Mouse (Mus musculus): ENCODE measurements around the gene Zfp639. TPM values are rescaled to one million over a fixed set of nuclear protein-coding genes. Genes with fewer than 3 reads are reported as not detected.

Zfp639 gene
- polyA plus RNA-seq, 1 experiment from 2014 or later: 40.9 TPM

DNA sequence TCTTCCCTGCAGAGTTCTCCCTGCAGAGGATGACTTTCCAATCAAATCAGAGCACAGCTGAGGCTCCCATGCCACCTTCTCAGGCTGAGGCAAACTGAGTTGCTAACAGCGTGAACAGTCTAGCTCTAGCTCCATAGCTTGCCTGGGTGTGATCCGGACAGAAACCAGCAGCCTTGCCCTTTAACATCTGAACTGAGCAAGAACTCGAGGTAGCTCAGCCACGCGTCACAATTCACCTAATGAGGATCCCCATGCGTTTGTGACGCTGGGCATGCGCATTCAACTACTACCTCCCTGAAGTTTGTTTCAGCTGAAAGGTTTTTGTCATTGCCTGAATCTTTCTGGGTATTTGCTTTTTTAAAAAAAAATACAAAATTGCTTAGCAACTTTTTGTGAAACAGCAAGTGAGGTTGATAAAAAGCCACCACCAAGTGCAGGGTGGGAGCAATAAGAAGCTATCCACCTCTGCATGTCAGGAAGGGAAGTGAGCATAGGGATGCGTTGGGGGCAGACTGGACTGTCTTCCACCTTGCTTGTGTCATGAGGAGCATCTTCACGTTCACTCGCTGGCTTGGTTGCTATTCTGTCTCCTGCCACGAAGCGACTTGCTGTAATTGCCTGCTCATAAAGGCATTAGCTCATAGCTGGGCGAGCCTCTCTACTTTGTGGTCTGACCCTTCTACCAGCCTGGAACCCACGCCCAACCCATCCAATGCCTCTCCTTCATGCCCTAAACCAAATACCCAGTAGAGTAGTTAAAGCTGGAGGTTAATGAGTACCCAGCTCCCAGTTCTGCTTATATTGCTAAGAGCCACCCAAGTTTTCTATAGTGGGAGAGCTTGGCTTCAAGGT is 19.8 kb upstream of the Zfp639 start:
- Histone ChIP-seq H3K4me2 (replicated peaks) (no peak overlapping the region), H3K9ac (no peak overlapping the region), H3K27ac (no peak overlapping the region), H3K36me3 (no peaks in the 10 kb centered on the region), H3K4me3 (no peak overlapping the region), H3K9me3 (replicated peaks) (no peaks in the 10 kb centered on the region), H3K27me3 (no peaks in the 10 kb centered on the region), H3K4me1 (no peaks in the 10 kb centered on the region; the same call in 1 of the 2 replicates)
- 86% methylated on average over 15 of the region's 15 CpGs for WGBS
- no peak for ATAC-seq (ENCODE audit: low FRiP score)

DNA sequence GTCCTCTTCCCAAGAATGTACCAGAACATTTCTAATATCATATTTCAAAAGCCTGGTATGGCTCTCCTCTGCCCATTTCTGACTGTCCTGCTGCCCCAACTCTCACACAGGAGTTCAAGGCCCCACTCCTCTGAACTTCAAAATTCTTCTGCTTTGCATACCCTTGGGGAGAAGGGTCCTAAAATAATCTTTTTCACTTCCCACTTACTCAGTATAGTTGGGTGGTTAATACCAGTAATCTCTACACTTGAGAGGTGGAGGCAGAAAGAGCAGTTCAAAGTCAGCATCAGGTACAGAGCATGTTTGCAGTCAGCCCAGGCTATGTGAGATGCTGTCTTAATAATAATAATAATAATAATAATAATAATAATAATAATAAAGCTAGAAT is 19.1 kb upstream of the Zfp639 start:
- Histone ChIP-seq H3K36me3 (no peaks in the 10 kb centered on the region), H3K27me3 (no peaks in the 10 kb centered on the region), H3K9me3 (replicated peaks) (no peaks in the 10 kb centered on the region), H3K4me2 (replicated peaks) (no peak overlapping the region), H3K4me3 (no peak overlapping the region), H3K9ac (no peak overlapping the region), H3K4me1 (peaks cover 3% of the 10 kb centered on the region), H3K27ac (no peak overlapping the region)
- no peak for ATAC-seq (ENCODE audit: low FRiP score)

DNA sequence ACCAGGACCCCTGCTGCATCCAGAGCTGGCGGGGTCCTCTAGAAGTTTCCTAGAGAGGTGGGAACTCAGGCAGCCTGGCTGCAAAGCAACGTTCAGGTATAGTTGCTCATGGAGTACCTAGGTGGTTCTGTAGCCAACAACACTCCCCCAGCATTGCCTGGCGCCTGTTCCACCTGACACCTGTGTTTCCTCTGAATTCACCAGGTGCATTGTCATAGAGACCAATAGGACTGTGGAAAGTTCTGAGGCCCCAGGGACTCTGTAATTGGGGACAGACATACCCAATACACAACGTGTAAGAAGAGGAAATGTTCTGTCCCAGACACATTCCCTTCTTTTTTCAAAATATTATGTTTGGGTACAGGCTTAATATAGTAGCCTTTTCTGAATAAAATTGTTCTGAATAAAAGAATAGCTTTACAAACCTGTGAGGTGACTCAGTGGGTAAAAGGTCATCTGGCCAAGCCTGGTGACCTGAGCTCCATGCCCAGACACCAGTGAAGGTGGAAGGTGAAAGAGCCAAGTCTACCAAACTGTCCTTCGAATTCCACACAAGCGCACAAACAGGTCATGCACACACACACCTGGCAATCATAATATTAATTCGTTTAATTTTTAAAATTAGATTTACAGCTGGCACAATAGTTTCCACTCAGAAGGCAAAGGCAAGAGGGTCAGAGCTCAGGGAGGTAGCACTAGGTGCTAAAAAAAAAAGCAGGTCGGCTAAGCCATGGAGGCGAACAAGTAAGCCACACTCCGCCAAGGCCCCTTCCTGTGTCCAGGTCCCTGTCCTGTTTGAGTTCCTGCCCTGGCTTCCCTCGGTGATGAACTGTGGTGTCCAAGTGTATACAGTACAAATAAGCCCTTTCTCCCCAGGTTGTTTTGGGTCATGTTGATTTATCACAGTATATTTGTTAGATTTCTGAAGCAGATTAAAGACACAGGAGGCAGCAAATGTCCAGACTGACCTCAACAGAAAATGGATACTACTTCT is 17.7 kb upstream of the Zfp639 start, which contains the start of gene Kcnmb3:
Gene Kcnmb3 (minus strand): TSS at position 135 of the 994 bp plus-strand sequence.
- H3K27me3 ChIP-seq: no peaks in the 10 kb centered on the region
- H3K4me1 ChIP-seq: peaks cover 11% of the 10 kb centered on the region
- no peaks in the 10 kb centered on the region for H3K9me3 ChIP-seq (replicated peaks)
- no peak within 1 kb of the TSS for H3K4me2 ChIP-seq (replicated peaks)
- H3K9ac ChIP-seq: no peak within 1 kb of the TSS
- no peaks in the 10 kb centered on the region for H3K36me3 ChIP-seq
- no peak within 1 kb of the TSS for H3K4me3 ChIP-seq
- H3K27ac ChIP-seq: no peak within 1 kb of the TSS
- no peak for ATAC-seq (ENCODE audit: low FRiP score)
- 82% methylated on average over 11 of the region's 11 CpGs for WGBS

DNA sequence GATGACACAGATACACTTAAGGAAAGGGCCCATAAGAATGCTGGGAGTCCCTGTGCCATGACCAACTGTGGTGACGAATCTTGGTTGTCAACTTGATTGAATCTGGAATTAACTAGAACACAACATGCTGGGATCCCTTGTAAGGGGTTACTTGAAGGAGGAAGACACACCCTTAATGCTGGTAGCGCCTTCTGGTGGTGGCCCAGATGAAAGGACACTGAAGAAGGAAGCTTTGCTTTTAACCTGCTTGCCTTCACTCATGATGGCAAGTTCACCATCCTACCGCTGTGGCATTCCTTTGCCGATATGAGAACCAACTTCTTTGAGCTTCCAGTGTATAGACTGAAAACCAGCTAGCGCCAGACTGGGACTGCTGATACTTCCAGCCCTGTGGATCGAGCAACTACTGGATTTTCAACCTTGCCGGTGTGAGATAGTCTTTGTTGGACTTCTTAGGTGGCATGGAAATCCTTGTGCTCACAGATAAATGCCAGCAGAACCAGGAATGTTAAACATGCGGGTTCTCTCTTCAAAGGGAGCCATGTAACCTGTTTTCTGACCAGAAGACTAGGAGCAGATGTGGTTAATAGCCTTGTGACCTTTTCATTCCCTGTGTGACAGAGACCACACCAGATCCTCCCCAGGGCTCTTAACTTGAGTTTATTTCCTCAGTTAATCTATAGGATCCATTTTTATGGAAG is 15.5 kb upstream of the Zfp639 start:
- no peak overlapping the region for H3K27ac ChIP-seq
- peaks cover 11% of the 10 kb centered on the region for H3K4me1 ChIP-seq
- no peak overlapping the region for H3K9ac ChIP-seq
- no peaks in the 10 kb centered on the region for H3K9me3 ChIP-seq (replicated peaks)
- H3K36me3 ChIP-seq: no peaks in the 10 kb centered on the region
- H3K27me3 ChIP-seq: no peaks in the 10 kb centered on the region
- 89% methylated on average over 8 of the region's 8 CpGs for WGBS
- no peak for ATAC-seq (ENCODE audit: low FRiP score)
- no peak overlapping the region for H3K4me2 ChIP-seq (replicated peaks)
- H3K4me3 ChIP-seq: no peak overlapping the region

DNA sequence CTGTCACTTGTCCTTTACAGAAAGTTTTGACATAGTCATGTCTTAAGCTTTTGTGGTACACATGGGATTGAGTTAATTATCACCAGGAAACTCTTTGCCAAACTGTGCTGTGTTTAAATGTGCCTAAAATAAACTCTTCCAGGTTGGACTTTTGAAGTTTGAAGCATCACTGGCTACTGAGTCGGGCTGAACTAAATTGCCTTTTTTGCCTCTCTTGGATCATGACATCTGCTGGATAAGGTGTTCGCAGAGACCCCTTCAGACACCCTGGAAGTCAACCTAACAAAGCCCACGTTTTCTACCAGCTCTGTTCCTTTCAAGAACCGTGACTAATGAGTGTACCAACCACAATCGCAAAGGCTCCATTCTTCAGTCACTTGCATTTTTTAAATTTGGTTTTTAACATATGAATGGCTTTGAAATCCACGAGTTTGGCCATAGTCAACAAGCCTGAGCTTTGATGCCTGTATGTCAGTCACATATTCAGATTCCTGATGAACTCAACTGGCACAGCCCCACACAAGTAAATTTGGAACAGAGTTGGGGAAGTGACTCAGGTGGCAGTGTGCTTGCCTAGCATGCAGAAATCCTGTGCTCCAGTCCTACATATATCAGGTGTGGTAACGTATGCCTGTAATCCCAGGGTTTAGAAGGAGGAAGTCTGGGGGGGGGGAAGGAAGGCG is 14.8 kb upstream of the Zfp639 start:
- H3K4me3 ChIP-seq: no peak overlapping the region
- WGBS: 36% methylated on average over 8 of the region's 8 CpGs
- no peaks in the 10 kb centered on the region for H3K9me3 ChIP-seq (replicated peaks)
- ATAC-seq (ENCODE audit: low FRiP score): no peak
- no peak overlapping the region for H3K9ac ChIP-seq
- H3K4me1 ChIP-seq: peaks cover 11% of the 10 kb centered on the region
- H3K27ac ChIP-seq: no peak overlapping the region
- H3K4me2 ChIP-seq (replicated peaks): no peak overlapping the region
- no peaks in the 10 kb centered on the region for H3K36me3 ChIP-seq
- no peaks in the 10 kb centered on the region for H3K27me3 ChIP-seq

DNA sequence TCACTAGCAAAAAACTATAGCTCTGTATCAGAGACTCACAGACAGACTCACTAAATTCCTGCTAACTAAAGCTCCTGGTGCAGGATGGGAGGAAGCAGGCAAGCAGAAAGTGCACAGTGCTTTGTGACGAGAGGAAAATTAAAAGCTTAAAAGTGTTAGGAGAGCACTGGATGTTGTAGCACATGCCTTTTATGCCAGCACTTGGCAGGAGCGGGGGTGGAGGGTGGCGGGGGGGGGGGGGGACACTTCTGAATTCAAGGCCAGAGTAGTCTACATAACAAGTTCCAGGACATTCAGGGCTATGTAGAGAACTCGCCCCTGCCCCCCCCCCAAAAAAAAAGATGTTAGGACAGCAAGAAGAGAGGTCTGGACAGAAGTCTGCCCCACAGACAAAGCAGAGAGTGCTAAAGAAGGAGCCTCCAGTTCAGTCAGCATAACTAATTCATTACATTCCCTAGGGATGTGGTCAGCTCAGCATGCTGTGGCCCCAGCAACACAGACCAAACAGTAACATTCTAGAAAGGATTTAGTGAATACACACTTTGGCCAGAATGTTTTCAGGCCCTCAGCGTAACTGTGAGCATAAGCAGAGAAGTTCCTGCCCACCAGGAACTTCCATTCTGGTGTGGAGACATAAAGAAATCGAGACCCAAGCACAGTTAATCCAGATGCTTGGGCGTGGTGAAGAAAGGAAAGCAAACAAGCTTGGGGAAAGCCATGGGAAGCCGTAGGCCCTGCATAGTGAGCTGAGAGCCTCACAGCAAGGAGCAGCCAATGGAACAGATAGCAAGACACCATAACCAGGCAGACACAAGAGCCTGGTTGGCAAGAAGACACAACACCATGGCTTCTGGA is 14.0 kb upstream of the Zfp639 start:
- 39% methylated on average over 8 of the region's 8 CpGs for WGBS

DNA sequence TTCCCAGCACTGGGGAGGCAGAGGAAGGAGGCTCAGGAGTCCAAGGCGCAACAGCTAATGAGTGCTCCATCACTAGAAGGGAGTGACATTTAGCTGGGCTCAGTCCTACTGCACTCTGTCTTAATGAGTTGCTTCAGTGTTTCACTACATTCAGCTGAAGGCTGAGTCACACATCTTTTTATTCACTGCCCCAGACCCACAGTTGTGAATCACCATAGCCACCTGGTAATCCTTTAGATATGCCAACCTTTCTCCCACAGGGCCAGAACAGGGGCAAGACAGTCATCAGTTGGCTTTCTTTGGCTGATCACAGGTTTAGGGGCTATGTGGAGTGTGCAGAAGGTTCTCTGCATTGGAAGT is 13.4 kb upstream of the Zfp639 start:
- H3K27me3 ChIP-seq: no peaks in the 10 kb centered on the region
- H3K4me2 ChIP-seq (replicated peaks): no peak overlapping the region
- H3K27ac ChIP-seq: no peak overlapping the region
- H3K9ac ChIP-seq: no peak overlapping the region
- no peaks in the 10 kb centered on the region for H3K36me3 ChIP-seq
- ATAC-seq (ENCODE audit: low FRiP score): no peak
- peaks cover 11% of the 10 kb centered on the region for H3K4me1 ChIP-seq
- H3K9me3 ChIP-seq (replicated peaks): no peaks in the 10 kb centered on the region
- no peak overlapping the region for H3K4me3 ChIP-seq
- 86% methylated on average over 1 of the region's 1 CpGs for WGBS

More for the DNA sequence above, 14.0 kb upstream of the Zfp639 start:
- H3K36me3 ChIP-seq: no peaks in the 10 kb centered on the region
- peaks cover 11% of the 10 kb centered on the region for H3K4me1 ChIP-seq
- H3K27me3 ChIP-seq: no peaks in the 10 kb centered on the region
- 0 out of 2 replicates have a peak overlapping the region, but pooled peaks have one; percentile 7 for H3K27ac ChIP-seq
- no peak overlapping the region for H3K4me3 ChIP-seq
- ATAC-seq (ENCODE audit: low FRiP score): no peak
- H3K9ac ChIP-seq: no peak overlapping the region
- no peaks in the 10 kb centered on the region for H3K9me3 ChIP-seq (replicated peaks)
- H3K4me2 ChIP-seq (replicated peaks): no peak overlapping the region

DNA sequence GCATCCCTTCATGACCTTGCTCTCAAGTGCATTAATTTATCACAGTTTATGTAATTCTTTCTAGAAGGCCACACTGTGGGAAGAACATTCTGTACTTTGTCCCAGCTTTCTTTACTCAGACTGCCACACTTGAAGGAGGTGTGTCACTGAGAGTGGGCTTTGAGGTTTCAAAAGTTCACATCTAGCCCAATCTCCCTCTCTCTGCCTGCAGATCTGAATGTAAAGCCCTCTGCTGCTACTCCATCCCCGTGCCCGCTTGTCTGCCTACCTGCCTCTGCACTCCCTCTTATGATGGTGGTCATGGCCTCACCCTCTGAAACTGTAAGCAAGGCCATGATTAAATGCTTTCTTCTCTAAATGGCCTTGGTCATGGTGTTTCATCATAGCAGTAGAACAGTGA is 9.7 kb upstream of the Zfp639 start:
- no peaks in the 10 kb centered on the region for H3K36me3 ChIP-seq
- H3K4me3 ChIP-seq: no peak overlapping the region
- H3K4me2 ChIP-seq (replicated peaks): no peak overlapping the region
- H3K4me1 ChIP-seq: peaks cover 11% of the 10 kb centered on the region
- H3K9me3 ChIP-seq (replicated peaks): no peaks in the 10 kb centered on the region
- H3K27ac ChIP-seq: no peak overlapping the region
- no peak overlapping the region for H3K9ac ChIP-seq
- H3K27me3 ChIP-seq: no peaks in the 10 kb centered on the region
- WGBS: 89% methylated on average over 2 of the region's 2 CpGs
- no peak for ATAC-seq (ENCODE audit: low FRiP score)

DNA sequence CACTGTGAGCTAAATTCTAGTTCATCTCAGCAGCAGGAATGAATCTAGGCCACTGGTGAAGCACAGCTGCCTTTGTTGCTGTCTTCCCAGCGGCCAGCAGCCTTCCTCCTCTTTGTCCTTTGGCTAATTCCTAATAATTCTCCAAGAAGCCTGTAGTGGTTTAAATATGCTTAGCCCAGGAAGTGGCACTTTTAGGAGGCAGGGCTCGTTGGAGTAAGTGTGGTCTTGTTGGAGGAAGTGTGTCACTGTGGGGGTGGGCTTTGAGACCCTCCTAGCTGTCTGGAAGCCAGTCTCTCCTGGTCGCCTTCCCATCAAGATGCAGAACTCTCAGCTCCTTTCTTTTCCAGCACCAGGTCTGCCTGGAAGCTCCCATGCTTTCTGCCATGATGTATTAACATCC is 4.2 kb upstream of the Zfp639 start:
- Histone ChIP-seq H3K9ac (no peak overlapping the region), H3K27ac (no peak overlapping the region), H3K36me3 (no peaks in the 10 kb centered on the region), H3K4me3 (no peak overlapping the region), H3K9me3 (replicated peaks) (no peaks in the 10 kb centered on the region), H3K4me1 (peaks cover 12% of the 10 kb centered on the region), H3K4me2 (replicated peaks) (no peak overlapping the region), H3K27me3 (no peaks in the 10 kb centered on the region)
- ATAC-seq (ENCODE audit: low FRiP score): no peak
- 79% methylated on average over 3 of the region's 3 CpGs for WGBS

DNA sequence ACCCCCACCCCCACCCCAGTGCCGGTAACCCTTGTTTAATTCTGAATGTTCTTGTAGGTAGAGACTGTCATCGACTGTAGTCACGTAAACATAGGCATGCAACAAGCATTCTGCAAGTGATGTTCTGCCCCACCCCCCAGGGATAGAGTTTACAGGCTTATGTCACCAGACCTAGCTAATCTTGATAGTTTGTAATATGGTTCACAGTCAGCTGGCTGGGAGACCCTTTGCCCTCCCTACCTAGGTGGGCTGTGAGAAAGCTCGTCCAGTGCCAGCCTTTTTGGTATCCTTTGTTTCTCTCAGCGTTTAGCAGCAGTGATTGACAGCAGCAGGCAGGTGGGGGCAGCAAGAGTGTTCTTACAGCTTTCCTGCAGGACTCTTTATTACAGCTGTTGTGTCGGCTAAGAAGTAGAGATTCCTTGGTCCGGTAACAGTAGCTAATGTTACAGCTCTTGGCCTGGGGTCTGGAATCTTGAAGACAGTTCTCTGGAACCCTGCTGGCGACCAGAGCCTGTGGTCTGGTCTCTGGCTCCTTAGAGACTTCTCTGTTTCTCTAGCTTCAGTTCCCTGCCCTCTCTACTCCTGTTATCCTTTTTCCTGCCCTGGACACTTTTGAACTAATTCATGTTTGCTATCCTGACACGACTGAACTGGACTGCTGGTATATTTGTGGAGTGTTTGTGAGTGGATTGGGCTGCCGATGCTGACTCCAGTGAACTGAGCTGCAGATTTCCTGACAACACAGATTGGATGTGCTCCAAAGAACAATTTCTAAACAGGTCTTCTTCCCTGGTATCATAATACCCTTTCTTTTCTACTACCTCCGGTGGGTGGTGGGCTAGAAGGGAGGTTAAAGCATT is 3.5 kb upstream of the Zfp639 start:
- no peak for ATAC-seq (ENCODE audit: low FRiP score)
- H3K9ac ChIP-seq: no peak overlapping the region
- 59% methylated on average over 11 of the region's 11 CpGs for WGBS

More for the DNA sequence above, 3.5 kb upstream of the Zfp639 start:
- Histone ChIP-seq H3K36me3 (no peaks in the 10 kb centered on the region), H3K27me3 (no peaks in the 10 kb centered on the region), H3K9me3 (replicated peaks) (no peaks in the 10 kb centered on the region), H3K27ac (no peak overlapping the region), H3K4me1 (peaks cover 18% of the 10 kb centered on the region), H3K4me2 (replicated peaks) (no peak overlapping the region), H3K4me3 (no peak overlapping the region)
